Mouse (Mus musculus): ENCODE measurements at regions not wholly inside any gene's neighbourhood (a gene's known extent, or its start where the extent isn't known, plus 50 kb on each side); places are given as distances from the start of the nearest gene placed in this dataset.

- Histone ChIP-seq H3K36me3 (no peaks in the 10 kb centered on the region), H3K4me2 (no peak overlapping the region), H3K9ac (no peak overlapping the region), H3K27ac (ENCODE audit: poor library complexity, severe bottlenecking) (no peak overlapping the region), H3K27me3 (replicated peaks) (no peaks in the 10 kb centered on the region), H3K9me3 (replicated peaks) (no peaks in the 10 kb centered on the region), H3K4me3 (no peak overlapping the region), H3K4me1 (replicated peaks) (no peaks in the 10 kb centered on the region)
- 68% methylated on average over 6 of the region's 6 CpGs for WGBS
- ATAC-seq (ENCODE audit: insufficient number of reproducible peaks, low FRiP score), result no peak
These were observed 513.9 kb upstream of the Gulo start for GRCm38 (mm10) chr14:66522856-66523400.

GRCm38 (mm10) chr14:66521836-66522629 lies 513.0 kb upstream of the Gulo start:
- Histone ChIP-seq H3K27ac (ENCODE audit: poor library complexity, severe bottlenecking) (no peak overlapping the region), H3K4me2 (no peak overlapping the region), H3K9me3 (replicated peaks) (no peaks in the 10 kb centered on the region), H3K4me1 (replicated peaks) (no peaks in the 10 kb centered on the region), H3K27me3 (replicated peaks) (no peaks in the 10 kb centered on the region), H3K36me3 (no peaks in the 10 kb centered on the region), H3K9ac (no peak overlapping the region), H3K4me3 (no peak overlapping the region)
- ATAC-seq (ENCODE audit: insufficient number of reproducible peaks, low FRiP score), result no peak
- 55% methylated on average over 7 of the region's 7 CpGs for WGBS

GRCm38 (mm10) chr14:66516770-66517169 lies 507.8 kb upstream of the Gulo start:
- H3K9me3 ChIP-seq (replicated peaks), result no peaks in the 10 kb centered on the region
- no peak overlapping the region for H3K9ac ChIP-seq
- no peak for ATAC-seq (ENCODE audit: insufficient number of reproducible peaks, low FRiP score)
- no peaks in the 10 kb centered on the region for H3K36me3 ChIP-seq
- H3K4me2 ChIP-seq, result no peak overlapping the region
- H3K27me3 ChIP-seq (replicated peaks), result no peaks in the 10 kb centered on the region
- no peak overlapping the region for H3K4me3 ChIP-seq
- H3K4me1 ChIP-seq (replicated peaks), result no peaks in the 10 kb centered on the region
- H3K27ac ChIP-seq (ENCODE audit: poor library complexity, severe bottlenecking), result no peak overlapping the region
- WGBS, result 84% methylated on average over 3 of the region's 3 CpGs

GRCm38 (mm10) chr14:66510750-66511149 lies 501.7 kb upstream of the Gulo start:
- no peaks in the 10 kb centered on the region for H3K36me3 ChIP-seq

GRCm38 (mm10) chr14:66510218-66510617 lies 501.2 kb upstream of the Gulo start:
- 55% methylated on average over 1 of the region's 1 CpGs for WGBS

More at GRCm38 (mm10) chr14:66510750-66511149, 501.7 kb upstream of the Gulo start:
- Histone ChIP-seq H3K27ac (ENCODE audit: poor library complexity, severe bottlenecking) (no peak overlapping the region), H3K9ac (no peak overlapping the region), H3K4me2 (no peak overlapping the region), H3K27me3 (replicated peaks) (no peaks in the 10 kb centered on the region), H3K4me3 (no peak overlapping the region), H3K4me1 (replicated peaks) (no peaks in the 10 kb centered on the region), H3K9me3 (replicated peaks) (no peaks in the 10 kb centered on the region)
- no peak for ATAC-seq (ENCODE audit: insufficient number of reproducible peaks, low FRiP score)
- 67% methylated on average over 5 of the region's 5 CpGs for WGBS

GRCm38 (mm10) chr14:66509706-66510105 lies 500.7 kb upstream of the Gulo start:
- WGBS, result 79% methylated on average over 7 of the region's 7 CpGs
- H3K9me3 ChIP-seq (replicated peaks), result no peaks in the 10 kb centered on the region
- no peak overlapping the region for H3K9ac ChIP-seq
- ATAC-seq (ENCODE audit: insufficient number of reproducible peaks, low FRiP score), result no peak
- H3K27ac ChIP-seq (ENCODE audit: poor library complexity, severe bottlenecking), result no peak overlapping the region
- H3K4me2 ChIP-seq, result no peak overlapping the region
- no peaks in the 10 kb centered on the region for H3K36me3 ChIP-seq
- no peaks in the 10 kb centered on the region for H3K4me1 ChIP-seq (replicated peaks)
- no peaks in the 10 kb centered on the region for H3K27me3 ChIP-seq (replicated peaks)
- H3K4me3 ChIP-seq, result no peak overlapping the region

More at GRCm38 (mm10) chr14:66510218-66510617, 501.2 kb upstream of the Gulo start:
- Histone ChIP-seq H3K27me3 (replicated peaks) (no peaks in the 10 kb centered on the region), H3K9me3 (replicated peaks) (no peaks in the 10 kb centered on the region), H3K4me3 (no peak overlapping the region), H3K9ac (no peak overlapping the region), H3K36me3 (no peaks in the 10 kb centered on the region), H3K4me1 (replicated peaks) (no peaks in the 10 kb centered on the region), H3K4me2 (no peak overlapping the region), H3K27ac (ENCODE audit: poor library complexity, severe bottlenecking) (no peak overlapping the region)
- ATAC-seq (ENCODE audit: insufficient number of reproducible peaks, low FRiP score), result no peak

GRCm38 (mm10) chr14:66501995-66502394 lies 493.0 kb upstream of the Gulo start:
- Histone ChIP-seq H3K27me3 (replicated peaks) (no peaks in the 10 kb centered on the region), H3K27ac (ENCODE audit: poor library complexity, severe bottlenecking) (no peak overlapping the region), H3K4me3 (no peak overlapping the region), H3K9ac (no peak overlapping the region), H3K4me2 (no peak overlapping the region), H3K4me1 (replicated peaks) (no peaks in the 10 kb centered on the region), H3K36me3 (no peaks in the 10 kb centered on the region), H3K9me3 (replicated peaks) (no peaks in the 10 kb centered on the region)
- 82% methylated on average over 6 of the region's 6 CpGs for WGBS
- no peak for ATAC-seq (ENCODE audit: insufficient number of reproducible peaks, low FRiP score)

- no peaks in the 10 kb centered on the region for H3K36me3 ChIP-seq
- WGBS, result 53% methylated on average over 11 of the region's 11 CpGs
- no peaks in the 10 kb centered on the region for H3K27me3 ChIP-seq (replicated peaks)
- no peak overlapping the region for H3K4me2 ChIP-seq
- ATAC-seq (ENCODE audit: insufficient number of reproducible peaks, low FRiP score), result no peak
- no peaks in the 10 kb centered on the region; the same call in 1 of the 2 replicates for H3K4me1 ChIP-seq (replicated peaks)
- no peaks in the 10 kb centered on the region for H3K9me3 ChIP-seq (replicated peaks)
- H3K9ac ChIP-seq, result no peak overlapping the region
- no peak overlapping the region for H3K4me3 ChIP-seq
- H3K27ac ChIP-seq (ENCODE audit: poor library complexity, severe bottlenecking), result no peak overlapping the region
These were observed 490.9 kb upstream of the Gulo start for GRCm38 (mm10) chr14:66499896-66500295.

GRCm38 (mm10) chr14:66495146-66495545 lies 486.1 kb upstream of the Gulo start:
- Histone ChIP-seq H3K4me2 (no peak overlapping the region), H3K9ac (no peak overlapping the region), H3K4me3 (no peak overlapping the region), H3K36me3 (no peaks in the 10 kb centered on the region), H3K27ac (ENCODE audit: poor library complexity, severe bottlenecking) (no peak overlapping the region), H3K4me1 (replicated peaks) (peaks cover 5% of the 10 kb centered on the region), H3K27me3 (replicated peaks) (no peaks in the 10 kb centered on the region), H3K9me3 (replicated peaks) (no peaks in the 10 kb centered on the region)
- WGBS, result 87% methylated on average over 1 of the region's 1 CpGs
- ATAC-seq (ENCODE audit: insufficient number of reproducible peaks, low FRiP score), result no peak

GRCm38 (mm10) chr14:66494518-66494923 lies 485.5 kb upstream of the Gulo start:
- 22% methylated on average over 5 of the region's 5 CpGs for WGBS
- H3K27me3 ChIP-seq (replicated peaks), result no peaks in the 10 kb centered on the region
- no peak overlapping the region for H3K4me3 ChIP-seq
- ATAC-seq (ENCODE audit: insufficient number of reproducible peaks, low FRiP score), result peak; percentile 48; the same call in 1 of the 2 replicates
- no peaks in the 10 kb centered on the region for H3K36me3 ChIP-seq
- no peak overlapping the region for H3K9ac ChIP-seq
- H3K9me3 ChIP-seq (replicated peaks), result no peaks in the 10 kb centered on the region
- H3K4me1 ChIP-seq (replicated peaks), result peaks cover 5% of the 10 kb centered on the region
- H3K4me2 ChIP-seq, result no peak overlapping the region; the same call in 1 of the 2 replicates
- no peak overlapping the region for H3K27ac ChIP-seq (ENCODE audit: poor library complexity, severe bottlenecking)

- Histone ChIP-seq H3K4me3 (no peak overlapping the region), H3K4me1 (replicated peaks) (peaks cover 5% of the 10 kb centered on the region), H3K27ac (ENCODE audit: poor library complexity, severe bottlenecking) (no peak overlapping the region), H3K9me3 (replicated peaks) (no peaks in the 10 kb centered on the region), H3K36me3 (no peaks in the 10 kb centered on the region), H3K4me2 (no peak overlapping the region), H3K27me3 (replicated peaks) (no peaks in the 10 kb centered on the region), H3K9ac (no peak overlapping the region)
- ATAC-seq (ENCODE audit: insufficient number of reproducible peaks, low FRiP score), result no peak
- WGBS, result 59% methylated on average over 4 of the region's 4 CpGs
These were observed 484.7 kb upstream of the Gulo start for GRCm38 (mm10) chr14:66493691-66494121.

Measured in heart, embryonic 12.5 days (tissue).